Mouse (Mus musculus): ENCODE results near the gene Arhgap29. TPM values are rescaled to one million over a fixed set of nuclear protein-coding genes. Genes with fewer than 3 reads are reported as not detected.

The Arhgap29 gene
- total and polyA plus RNA-seq, 2 experiments from 2014 or later: 12.8 to 35.9 TPM

DNA sequence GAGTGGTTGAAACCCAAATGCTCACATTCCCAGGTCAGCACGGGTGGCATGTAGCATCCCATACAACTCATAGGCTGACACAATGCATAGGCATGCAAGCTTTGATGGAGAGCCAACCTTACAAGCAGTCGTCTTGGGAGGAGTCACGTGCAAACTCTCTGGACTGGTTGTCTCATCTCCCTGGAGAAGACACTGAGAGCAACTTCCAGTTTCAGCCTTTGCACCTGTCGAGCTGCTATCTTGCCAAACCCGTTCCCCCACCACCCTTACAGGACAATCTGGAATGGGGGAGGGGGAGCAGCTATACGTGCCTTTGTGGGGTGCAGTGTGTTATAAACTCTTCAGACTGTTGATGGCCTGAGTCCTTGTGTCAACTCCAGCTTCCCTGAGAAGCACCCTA, 96.8 kb downstream of the Arhgap29 start:
- H3K4me2 ChIP-seq (ENCODE audit: low read depth): no peak overlapping the region
- WGBS: 54% methylated on average over 6 of the region's 6 CpGs
- no peak overlapping the region for H3K4me3 ChIP-seq (ENCODE audit: low read depth, low read length)
- H3K4me1 ChIP-seq (ENCODE audit: insufficient read depth): peaks cover 12% of the 10 kb centered on the region; the same call in 1 of the 2 replicates
- H3K9me3 ChIP-seq (ENCODE audit: low read length): no peaks in the 10 kb centered on the region
- no peaks in the 10 kb centered on the region for H3K36me3 ChIP-seq (ENCODE audit: insufficient read depth)
- H3K27me3 ChIP-seq (ENCODE audit: insufficient read depth, low read length): peaks cover 9% of the 10 kb centered on the region
- no peak for ATAC-seq
- no peak for TF ChIP-seq CTCF (IDR thresholded peaks at IDR 0.05; ENCODE audit: low read depth)
- no peak for DNase-seq
- no peak overlapping the region for H3K27ac ChIP-seq (ENCODE audit: low read depth, low read length)
- no peak overlapping the region for H3K9ac ChIP-seq

DNA sequence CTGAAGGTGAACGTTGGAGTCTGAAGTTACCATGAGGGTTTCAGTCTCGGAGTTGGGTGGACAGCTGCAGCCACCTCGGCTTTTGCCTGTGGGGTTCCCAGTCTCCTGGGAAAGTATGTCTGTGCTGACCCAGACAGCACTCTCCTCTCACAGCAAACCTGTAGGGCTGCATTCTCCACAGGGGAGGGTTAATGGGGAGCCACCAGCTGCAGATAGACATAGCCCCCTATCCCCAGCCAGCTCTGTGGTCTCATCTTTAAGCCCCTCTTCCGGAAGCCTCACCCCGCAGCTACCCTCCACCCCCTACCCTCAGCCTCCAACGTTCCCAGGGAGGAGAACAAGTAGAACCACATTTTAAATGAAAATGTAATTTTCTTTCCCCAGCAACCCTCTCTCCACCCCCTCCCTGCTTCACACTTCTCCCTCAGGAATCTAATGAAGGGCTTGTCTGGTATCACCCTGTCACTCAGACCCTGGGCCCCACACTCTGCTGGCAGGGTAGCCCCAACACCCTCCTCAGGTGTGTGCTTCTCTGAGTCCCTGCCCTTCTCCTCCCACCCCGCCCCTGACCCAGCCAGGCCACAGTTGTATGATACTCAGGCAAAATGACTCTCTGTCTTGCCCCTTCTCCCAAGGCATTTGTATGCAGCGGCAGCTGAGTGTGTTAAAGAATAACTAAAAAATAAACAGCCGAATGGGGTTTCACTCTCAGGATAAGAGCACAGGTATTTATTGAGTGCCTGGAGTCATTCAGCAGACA, 106.3 kb downstream of the Arhgap29 start:
- H3K4me1 ChIP-seq (ENCODE audit: insufficient read depth): no peaks in the 10 kb centered on the region
- ATAC-seq: no peak
- TF ChIP-seq CTCF (IDR thresholded peaks at IDR 0.05; ENCODE audit: low read depth): no peak
- no peaks in the 10 kb centered on the region for H3K36me3 ChIP-seq (ENCODE audit: insufficient read depth)
- H3K9me3 ChIP-seq (ENCODE audit: low read length): no peaks in the 10 kb centered on the region
- no peaks in the 10 kb centered on the region for H3K27me3 ChIP-seq (ENCODE audit: insufficient read depth, low read length)
- no peak overlapping the region for H3K27ac ChIP-seq (ENCODE audit: low read depth, low read length)
- H3K4me3 ChIP-seq (ENCODE audit: low read depth, low read length): no peak overlapping the region
- DNase-seq: no peak
- no peak overlapping the region for H3K9ac ChIP-seq
- 79% methylated on average over 9 of the region's 9 CpGs for WGBS
- H3K4me2 ChIP-seq (ENCODE audit: low read depth): no peak overlapping the region

DNA sequence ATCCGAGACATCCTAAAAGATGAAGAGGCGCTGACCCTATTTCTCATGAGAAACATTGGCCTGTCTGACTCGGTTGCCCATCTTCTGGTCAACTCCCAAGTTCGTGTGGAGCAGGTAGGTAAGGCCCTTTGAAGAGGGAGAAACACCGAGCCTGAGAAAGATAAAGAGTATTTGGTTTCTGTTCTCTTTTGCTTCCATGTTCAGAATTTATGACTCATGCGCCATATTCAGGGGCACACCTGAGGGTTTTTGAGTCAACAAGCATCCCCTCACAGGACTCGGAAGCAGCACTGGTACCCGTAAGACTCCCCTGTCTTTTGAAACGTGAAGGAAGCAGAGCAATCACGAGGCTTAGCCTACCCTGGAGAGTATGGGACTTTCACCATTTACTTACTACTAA, 110.2 kb downstream of the Arhgap29 start:
- no peak for TF ChIP-seq CTCF (IDR thresholded peaks at IDR 0.05; ENCODE audit: low read depth)
- Histone ChIP-seq H3K9ac (no peak overlapping the region), H3K27me3 (ENCODE audit: insufficient read depth, low read length) (no peaks in the 10 kb centered on the region), H3K4me1 (ENCODE audit: insufficient read depth) (no peaks in the 10 kb centered on the region), H3K36me3 (ENCODE audit: insufficient read depth) (no peaks in the 10 kb centered on the region), H3K4me3 (ENCODE audit: low read depth, low read length) (no peak overlapping the region), H3K27ac (ENCODE audit: low read depth, low read length) (no peak overlapping the region), H3K9me3 (ENCODE audit: low read length) (no peaks in the 10 kb centered on the region), H3K4me2 (ENCODE audit: low read depth) (no peak overlapping the region)
- no peak for ATAC-seq
- DNase-seq: no peak
- 88% methylated on average over 10 of the region's 10 CpGs for WGBS

DNA sequence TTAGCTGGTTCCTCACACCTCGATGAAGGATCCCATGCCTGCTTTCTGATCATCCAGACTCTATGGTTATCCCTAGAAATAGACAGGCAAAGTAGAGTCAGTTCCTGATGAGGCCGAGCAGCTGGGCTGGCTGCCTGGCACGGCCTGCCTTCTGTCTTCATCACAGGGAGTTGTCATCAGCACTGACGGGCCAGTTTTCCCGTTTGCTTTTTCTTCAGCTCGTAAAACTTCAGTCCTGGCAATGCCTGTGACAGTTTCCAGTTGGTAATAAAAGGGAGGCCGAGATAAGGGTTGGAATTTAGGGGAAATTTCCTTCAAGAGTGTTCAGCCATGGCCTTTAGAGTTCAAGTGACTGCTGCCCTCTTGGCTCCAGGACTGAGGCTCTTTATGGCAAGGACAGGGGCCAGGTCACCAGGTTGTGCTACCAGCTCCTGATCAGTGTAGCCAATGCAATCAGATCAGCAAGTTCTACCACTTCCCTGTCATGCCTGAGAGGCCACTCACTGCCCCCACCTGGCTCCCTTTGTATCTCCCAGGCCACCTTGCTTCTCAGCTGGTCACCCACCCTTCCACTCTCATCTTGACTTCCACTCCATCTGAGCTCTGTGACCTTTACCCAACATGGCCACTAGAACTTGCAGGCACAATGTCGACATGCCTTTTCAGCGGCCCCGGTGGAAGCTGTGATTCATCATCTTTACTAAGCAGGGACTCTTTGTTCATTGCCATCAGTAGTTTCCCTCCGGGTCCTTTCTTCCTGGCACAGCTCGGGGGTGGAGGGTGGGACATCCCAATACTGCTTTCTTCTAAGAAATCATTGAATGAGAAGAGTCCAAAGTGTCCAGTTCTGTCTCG, 112.4 kb downstream of the Arhgap29 start:
- Histone ChIP-seq H3K4me3 (ENCODE audit: low read depth, low read length) (no peak overlapping the region), H3K27me3 (ENCODE audit: insufficient read depth, low read length) (no peaks in the 10 kb centered on the region), H3K4me1 (ENCODE audit: insufficient read depth) (no peaks in the 10 kb centered on the region), H3K36me3 (ENCODE audit: insufficient read depth) (no peaks in the 10 kb centered on the region), H3K9ac (no peak overlapping the region), H3K9me3 (ENCODE audit: low read length) (no peaks in the 10 kb centered on the region), H3K4me2 (ENCODE audit: low read depth) (no peak overlapping the region), H3K27ac (ENCODE audit: low read depth, low read length) (no peak overlapping the region)
- no peak for DNase-seq
- TF ChIP-seq CTCF (IDR thresholded peaks at IDR 0.05; ENCODE audit: low read depth): no peak
- no peak for ATAC-seq
- 85% methylated on average over 13 of the region's 13 CpGs for WGBS

Other genes with a start within 250 kb of the Arhgap29 start
- 9.7 and 11.5 TPM in 2 replicates for gene F3, start 229.0 kb upstream of the Arhgap29 start, total RNA-seq (2014; rRNA removed)
- 13.4 and 14.2 TPM in 2 replicates for gene F3, start 229.0 kb upstream of the Arhgap29 start, polyA plus RNA-seq (2015; fragmentation: Nextera tagmentation; extraction: Ambion mirVana)
- 57.3 and 65.7 TPM in 2 replicates for gene Abcd3, start 137.2 kb upstream of the Arhgap29 start, total RNA-seq (2014; rRNA removed)
- 48.6 and 72.8 TPM in 2 replicates for gene Abcd3, start 137.2 kb upstream of the Arhgap29 start, polyA plus RNA-seq (2015; fragmentation: Nextera tagmentation; extraction: Ambion mirVana)
- gene Abca4, start 91.9 kb downstream of the Arhgap29 start, total RNA-seq (2014; rRNA removed): 3.1 and 4.1 TPM in 2 replicates
- 0.94 and 1.1 TPM in 2 replicates for gene Abca4, start 91.9 kb downstream of the Arhgap29 start, polyA plus RNA-seq (2015; fragmentation: Nextera tagmentation; extraction: Ambion mirVana)

All from forebrain, postnatal 0 days (tissue).